Mouse (Mus musculus): ENCODE results near the gene Adcy5. TPM values are rescaled to one million over a fixed set of nuclear protein-coding genes. Genes with fewer than 3 reads are reported as not detected.

Adcy5 gene
- total and polyA plus RNA-seq, 3 experiments = under 0.01 to 0.08 TPM; not detected in 1

DNA sequence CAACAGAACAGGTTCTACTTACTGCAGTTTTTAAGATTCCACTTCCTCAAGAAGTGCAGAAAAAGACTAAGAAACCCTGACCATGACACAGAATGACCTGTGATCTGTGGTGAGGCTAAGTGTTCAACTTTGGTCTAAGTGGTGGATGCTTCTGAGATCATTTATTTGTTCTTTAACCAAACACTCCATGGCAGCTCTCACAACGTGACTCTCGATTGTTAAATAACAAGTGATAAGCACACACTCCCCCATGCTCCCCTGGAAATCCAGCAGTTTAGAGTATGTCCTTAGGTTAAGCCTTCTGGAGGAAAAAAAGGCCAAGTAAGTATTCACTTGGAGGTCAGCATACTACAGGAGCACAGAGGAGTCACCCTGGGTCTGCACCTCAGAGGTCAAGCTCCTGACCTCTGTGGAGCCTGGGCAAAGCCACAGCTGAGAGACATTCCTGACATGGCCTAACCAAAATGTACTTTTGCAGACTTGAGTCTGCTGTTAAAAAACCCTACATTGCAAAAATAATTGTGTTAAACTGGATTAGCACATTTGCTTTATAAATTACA lies 156.0 kb downstream of the Adcy5 start:
- H3K27me3 ChIP-seq (ENCODE audit: control insufficient read depth in 1 of 2, insufficient read depth in 2 of 2, low read length in 2 of 2) = no peaks in the 10 kb centered on the region
- no peaks in the 10 kb centered on the region for H3K79me2 ChIP-seq (ENCODE audit: control insufficient read depth, insufficient read depth, low read length, poor library complexity)
- H3K9me3 ChIP-seq (replicated peaks; ENCODE audit: insufficient read depth, low read length) = no peaks in the 10 kb centered on the region
- H3K4me1 ChIP-seq (ENCODE audit: control insufficient read depth in 1 of 2, insufficient read depth in 2 of 2, low read length in 2 of 2) = no peaks in the 10 kb centered on the region
- no peak overlapping the region for H3K27ac ChIP-seq (ENCODE audit: control insufficient read depth, low read depth, low read length)
- no peak overlapping the region for H3K9ac ChIP-seq (ENCODE audit: control insufficient read depth, low read depth, low read length, poor library complexity, severe bottlenecking)
- H3K4me3 ChIP-seq (ENCODE audit: control insufficient read depth in 1 of 2, insufficient read depth in 1 of 2, low read depth in 2 of 2, low read length in 2 of 2) = no peak overlapping the region
- TF ChIP-seq CHD1 (IDR thresholded peaks at IDR 0.05; ENCODE audit: low read depth, low read length) = no peak
- TF ChIP-seq SIN3A (IDR thresholded peaks at IDR 0.05; ENCODE audit: low read length) = no peak
- TF ChIP-seq GABPA (IDR thresholded peaks at IDR 0.05; ENCODE audit: low read depth, low read length) = no peak
- TF ChIP-seq NRF1 (IDR thresholded peaks at IDR 0.05; ENCODE audit: insufficient read depth, low read depth, low read length, poor library complexity, severe bottlenecking) = no peak
- TF ChIP-seq ZKSCAN1 (IDR thresholded peaks at IDR 0.05; ENCODE audit: low read depth, low read length) = no peak
- no peak for TF ChIP-seq USF1 (IDR thresholded peaks at IDR 0.05; ENCODE audit: low read depth, low read length)
- no peak for TF ChIP-seq MEF2A (IDR thresholded peaks at IDR 0.05; ENCODE audit: extremely low read depth, insufficient replicate concordance, low read depth, low read length, poor library complexity, severe bottlenecking)
- TF ChIP-seq SMC3 (IDR thresholded peaks at IDR 0.05; ENCODE audit: low read depth, low read length) = no peak
- TF ChIP-seq TBP (IDR thresholded peaks at IDR 0.05; ENCODE audit: low read depth, low read length) = no peak
- TF ChIP-seq MAFK (IDR thresholded peaks at IDR 0.05; ENCODE audit: borderline replicate concordance, low read depth, low read length) = no peak
- no peak for TF ChIP-seq TCF12 (IDR thresholded peaks at IDR 0.05; ENCODE audit: low read depth, low read length)
- no peak for TF ChIP-seq ETS1 (IDR thresholded peaks at IDR 0.05; ENCODE audit: low read depth, low read length)
- TF ChIP-seq POLR2A (IDR thresholded peaks at IDR 0.05; ENCODE audit: control insufficient read depth in 1 of 2, insufficient read depth in 1 of 2, low read depth in 1 of 2, low read length in 2 of 2, poor library complexity in 1 of 2) = no peak
- no peak for DNase-seq (ENCODE audit: low read depth, low spot score)
- H3K36me3 ChIP-seq (ENCODE audit: control insufficient read depth in 1 of 2, insufficient read depth in 2 of 2, low read length in 2 of 2) = no peaks in the 10 kb centered on the region; a peak in 1 of 4 replicates

GRCm38 (mm10) chr16:35311586-35311985 lies 156.9 kb downstream of the Adcy5 start:
- no peaks in the 10 kb centered on the region for H3K27me3 ChIP-seq (ENCODE audit: control insufficient read depth in 1 of 2, insufficient read depth in 2 of 2, low read length in 2 of 2)
- no peaks in the 10 kb centered on the region for H3K79me2 ChIP-seq (ENCODE audit: control insufficient read depth, insufficient read depth, low read length, poor library complexity)
- no peak overlapping the region for H3K9ac ChIP-seq (ENCODE audit: control insufficient read depth, low read depth, low read length, poor library complexity, severe bottlenecking)
- no peak for DNase-seq (ENCODE audit: low read depth, low spot score)
- H3K4me3 ChIP-seq (ENCODE audit: control insufficient read depth in 1 of 2, insufficient read depth in 1 of 2, low read depth in 2 of 2, low read length in 2 of 2) = no peak overlapping the region
- no peaks in the 10 kb centered on the region; a peak in 2 of 4 replicates for H3K36me3 ChIP-seq (ENCODE audit: control insufficient read depth in 1 of 2, insufficient read depth in 2 of 2, low read length in 2 of 2)
- H3K9me3 ChIP-seq (replicated peaks; ENCODE audit: insufficient read depth, low read length) = no peaks in the 10 kb centered on the region
- peaks cover 0 to 4% of the 10 kb centered on the region in 2 experiments; a peak in 2 of 4 replicates for H3K4me1 ChIP-seq (ENCODE audit: control insufficient read depth in 1 of 2, insufficient read depth in 2 of 2, low read length in 2 of 2)
- TF ChIP-seq UBTF (IDR thresholded peaks at IDR 0.05; ENCODE audit: borderline replicate concordance, insufficient read depth, low read depth, low read length) (no peak), MAFK (IDR thresholded peaks at IDR 0.05; ENCODE audit: borderline replicate concordance, low read depth, low read length) (no peak), SIN3A (IDR thresholded peaks at IDR 0.05; ENCODE audit: low read length) (no peak), ZKSCAN1 (IDR thresholded peaks at IDR 0.05; ENCODE audit: low read depth, low read length) (no peak), GABPA (IDR thresholded peaks at IDR 0.05; ENCODE audit: low read depth, low read length) (no peak), POLR2AphosphoS5 (IDR thresholded peaks at IDR 0.05; ENCODE audit: borderline replicate concordance, low read depth, low read length) (no peak), MYC (IDR thresholded peaks at IDR 0.05; ENCODE audit: low read depth, low read length) (no peak), ELF1 (IDR thresholded peaks at IDR 0.05; ENCODE audit: low read depth, low read length) (no peak), CTCF (IDR thresholded peaks at IDR 0.05 in 2 of 3, conservative IDR thresholded peaks at IDR 0.05 in 1 of 3; ENCODE audit: control insufficient read depth in 1 of 3, insufficient read depth in 1 of 3, low read depth in 2 of 3, low read length in 3 of 3, poor library complexity in 1 of 3, severe bottlenecking in 1 of 3) (no peak), POLR2A (IDR thresholded peaks at IDR 0.05; ENCODE audit: control insufficient read depth in 1 of 2, insufficient read depth in 1 of 2, low read depth in 1 of 2, low read length in 2 of 2, poor library complexity in 1 of 2) (no peak), USF2 (IDR thresholded peaks at IDR 0.05; ENCODE audit: borderline replicate concordance in 1 of 2, insufficient read depth in 1 of 2, low read depth in 1 of 2, low read length in 2 of 2) (no peak), JUND (IDR thresholded peaks at IDR 0.05; ENCODE audit: low read depth, low read length) (no peak), MAZ (IDR thresholded peaks at IDR 0.05; ENCODE audit: low read depth, low read length) (no peak), SMC3 (IDR thresholded peaks at IDR 0.05; ENCODE audit: low read depth, low read length) (no peak)
- no peak overlapping the region for H3K27ac ChIP-seq (ENCODE audit: control insufficient read depth, low read depth, low read length)

Measured in MEL (cell line).